8 mouse cellular contexts compared by ENCODE assay signal in genomic region chr8:46741281-46741791, GRCm38 (mm10). TPM values are rescaled to one million over a fixed set of nuclear protein-coding genes. Genes with fewer than 3 reads are reported as not detected.
DNase-seq lines count a peak whose midpoint lies in the region; ATAC-seq and TF ChIP-seq lines count a peak whose summit lies in the region.

No protein-coding gene starts in this region.

- peak; percentile 58 for DNase-seq in Muller cell, postnatal 12 days (ENCODE audit: inconsistent ontology term)
- no peak for DNase-seq in hindbrain, embryonic 11.5 days (ENCODE audit: low spot score)
- DNase-seq in layer of hippocampus, adult 9-11 months = peak; percentile 47
- DNase-seq in ovary, postnatal 10 days (ENCODE audit: low spot score) = peak; percentile 35
- DNase-seq in retina, embryonic 14.5 days (ENCODE audit: low spot score) = no peak

- no peak for TF ChIP-seq CTCF in bone marrow macrophage, adult 2 months (IDR thresholded peaks at IDR 0.05; ENCODE audit: low read depth, low read length)

- H3K9ac ChIP-seq in forebrain, embryonic 16.5 days (replicated peaks; ENCODE audit: low read depth, low read length) = peak overlapping the region; percentile 95
- peak overlapping the region; percentile 98 for H3K9ac ChIP-seq in hindbrain, embryonic 11.5 days (ENCODE audit: low read depth, low read length)
- H3K9ac ChIP-seq in lung, embryonic 16.5 days (ENCODE audit: low read length) = peak overlapping the region; percentile 99

- H3K36me3 ChIP-seq in forebrain, embryonic 16.5 days (ENCODE audit: control insufficient read depth, insufficient read depth) = no peaks in the 10 kb centered on the region
- no peaks in the 10 kb centered on the region for H3K36me3 ChIP-seq in hindbrain, embryonic 11.5 days (ENCODE audit: control insufficient read depth, insufficient read depth, low read length)
- no peaks in the 10 kb centered on the region; the same call in 1 of the 2 replicates for H3K36me3 ChIP-seq in lung, embryonic 16.5 days (ENCODE audit: control insufficient read depth, insufficient read depth, low read length)

- no peaks in the 10 kb centered on the region for H3K9me3 ChIP-seq in forebrain, embryonic 16.5 days (ENCODE audit: control insufficient read depth, low read length)
- no peaks in the 10 kb centered on the region for H3K9me3 ChIP-seq in hindbrain, embryonic 11.5 days (ENCODE audit: control insufficient read depth, low read length)
- H3K9me3 ChIP-seq in lung, embryonic 16.5 days (ENCODE audit: control insufficient read depth, low read length) = peaks cover 6% of the 10 kb centered on the region

- TF ChIP-seq POLR2A in bone marrow macrophage, adult 2 months (IDR thresholded peaks at IDR 0.05; ENCODE audit: borderline replicate concordance, low read depth, low read length) = no peak

- peaks cover 28% of the 10 kb centered on the region for H3K4me1 ChIP-seq in bone marrow macrophage, adult 2 months (ENCODE audit: control insufficient read depth, insufficient read depth, low read length)
- H3K4me1 ChIP-seq in forebrain, embryonic 16.5 days (replicated peaks; ENCODE audit: control insufficient read depth, insufficient read depth, low read length) = peaks cover 8% of the 10 kb centered on the region
- H3K4me1 ChIP-seq in hindbrain, embryonic 11.5 days (replicated peaks; ENCODE audit: control insufficient read depth, insufficient read depth, low read length) = no peaks in the 10 kb centered on the region; the same call in 1 of the 2 replicates
- peaks cover 21% of the 10 kb centered on the region for H3K4me1 ChIP-seq in lung, embryonic 16.5 days (replicated peaks; ENCODE audit: control insufficient read depth, insufficient read depth, low read length)

- H3K4me2 ChIP-seq in forebrain, embryonic 16.5 days (ENCODE audit: low read length) = peak overlapping the region; percentile 54
- peak overlapping the region; percentile 83 for H3K4me2 ChIP-seq in hindbrain, embryonic 11.5 days (replicated peaks; ENCODE audit: low read depth, low read length)
- H3K4me2 ChIP-seq in lung, embryonic 16.5 days (ENCODE audit: low read depth, low read length) = peak overlapping the region; percentile 65

- peak overlapping the region; percentile 89 for H3K27ac ChIP-seq in bone marrow macrophage, adult 2 months (ENCODE audit: insufficient read depth, low read depth, low read length)
- H3K27ac ChIP-seq in forebrain, embryonic 16.5 days (ENCODE audit: low read length) = peak overlapping the region; percentile 79
- H3K27ac ChIP-seq in hindbrain, embryonic 11.5 days (ENCODE audit: low read depth, low read length) = peak overlapping the region; percentile 87
- peak overlapping the region; percentile 95 for H3K27ac ChIP-seq in lung, embryonic 16.5 days (ENCODE audit: low read length)

- peak overlapping the region; percentile 86 for H3K4me3 ChIP-seq in bone marrow macrophage, adult 2 months (ENCODE audit: insufficient read depth, low read length)
- peak overlapping the region; percentile 79 for H3K4me3 ChIP-seq in forebrain, embryonic 16.5 days (replicated peaks; ENCODE audit: low read length)
- peak overlapping the region; percentile 84 for H3K4me3 ChIP-seq in hindbrain, embryonic 11.5 days (ENCODE audit: low read depth, low read length)
- peak overlapping the region; percentile 86 for H3K4me3 ChIP-seq in lung, embryonic 16.5 days (ENCODE audit: low read length)

- H3K27me3 ChIP-seq in forebrain, embryonic 16.5 days (replicated peaks; ENCODE audit: control insufficient read depth, insufficient read depth, low read length) = no peaks in the 10 kb centered on the region
- no peaks in the 10 kb centered on the region for H3K27me3 ChIP-seq in hindbrain, embryonic 11.5 days (ENCODE audit: control insufficient read depth, insufficient read depth, low read length)
- no peaks in the 10 kb centered on the region for H3K27me3 ChIP-seq in lung, embryonic 16.5 days (ENCODE audit: control insufficient read depth, insufficient read depth, low read depth, low read length)

- under 1% methylated on average over 28 of the region's 28 CpGs for WGBS in forebrain, embryonic 16.5 days
- WGBS in hindbrain, embryonic 11.5 days = 2% methylated on average over 28 of the region's 28 CpGs
- WGBS in lung, embryonic 16.5 days = 0% methylated on average over 24 of the region's 28 CpGs

- peak; percentile 27 for ATAC-seq in forebrain, embryonic 16.5 days
- peak; percentile 66 for ATAC-seq in hindbrain, embryonic 11.5 days (ENCODE audit: low FRiP score)
- no peak; the same call in 1 of the 2 replicates for ATAC-seq in lung, embryonic 16.5 days (ENCODE audit: low read depth)

RNA-seq across cellular contexts. Expression of gene Irf2, which starts 1.8 kb away (rescaled TPM):
- polyA plus RNA-seq in bone marrow macrophage, adult 2 months (2012; ENCODE audit: insufficient read depth, insufficient read length, missing spikeins) = 107 and 110 TPM in 2 replicates
- 11.2 TPM in 2 replicates for polyA plus RNA-seq in forebrain, embryonic 16.5 days (2015; fragmentation: Nextera tagmentation; extraction: Ambion mirVana)
- 11.1 and 14.3 TPM in 2 replicates for polyA plus RNA-seq in hindbrain, embryonic 11.5 days (2014; fragmentation: Nextera tagmentation; extraction: Ambion mirVana)
- 38.3 and 39.4 TPM in 2 replicates for polyA plus RNA-seq in lung, embryonic 16.5 days (2015; fragmentation: Nextera tagmentation; extraction: Ambion mirVana)

Comparison
In these comparisons a context has a peak if more than half of its experiments do, and no peak if none do; other contexts are left out.
1. DNase-seq: peak in Muller cell, postnatal 12 days (single experiment), layer of hippocampus, adult 9-11 months (single experiment) and ovary, postnatal 10 days (single experiment); none in hindbrain, embryonic 11.5 days (single experiment) and retina, embryonic 14.5 days (single experiment).
2. Peak in every context shown above with its lines, with median percentiles within 50 percentile points of each other: H3K27ac ChIP-seq, H3K4me3 ChIP-seq, H3K4me2 ChIP-seq and H3K9ac ChIP-seq.